Mouse (Mus musculus): ENCODE results near the gene Exosc6.

GRCm38 (mm10) chr8:111079861-111080271 is 23.7 kb downstream of the Exosc6 start:
- TF ChIP-seq CTCF (IDR thresholded peaks at IDR 0.05; ENCODE audit: low read depth) (peak; percentile 49; the same call in 1 of the 2 replicates), EP300 (IDR thresholded peaks at IDR 0.05; ENCODE audit: low read depth) (no peak)
